10 mouse cellular contexts compared by ENCODE assay signal in the genomic region with DNA sequence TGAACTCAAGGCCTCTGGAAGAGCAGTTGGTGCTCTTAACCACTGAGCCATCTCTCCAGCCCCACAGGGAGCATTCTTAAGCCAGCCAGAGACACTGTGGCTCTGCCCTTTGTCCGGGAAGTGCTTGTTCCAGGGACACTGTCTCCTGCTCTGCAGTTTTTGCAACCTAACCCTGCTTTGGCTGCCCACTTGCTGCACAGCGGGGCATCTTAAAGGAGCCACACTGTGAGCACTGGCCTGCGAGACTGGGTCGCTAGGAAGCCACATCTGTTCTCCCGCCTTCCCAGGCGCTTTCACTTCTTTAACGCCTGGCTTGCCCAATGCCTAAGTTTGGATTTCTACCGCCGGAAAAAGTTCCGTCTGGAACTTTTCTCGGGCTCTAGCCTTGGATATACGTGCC. TPM values are rescaled to one million over a fixed set of nuclear protein-coding genes. Genes with fewer than 3 reads are reported as not detected.
A peak's percentile ranks its signal among the peaks of the same experiment; 100 is the strongest.
DNase-seq lines count a peak whose midpoint lies in the region; ATAC-seq and TF ChIP-seq lines count a peak whose summit lies in the region.
"Had no signal": no experiment of that assay in that cellular context is flagged by ENCODE, and none has a peak within 500 bp of the region (broad histone marks: within the 10 kb centered on the region; RNA-seq: fewer than 3 reads in every experiment).

No protein-coding gene starts in this region.

- 22% methylated on average over 12 of the region's 12 CpGs for WGBS in heart, embryonic 12.5 days
- 40% methylated on average over 12 of the region's 12 CpGs for WGBS in liver, embryonic 11.5 days
- 60% methylated on average over 12 of the region's 12 CpGs for WGBS in liver, postnatal 0 days (ENCODE audit: insufficient replicate concordance)
- 25% methylated on average over 12 of the region's 12 CpGs for WGBS in limb, embryonic 15.5 days

- no peaks in the 10 kb centered on the region for H3K36me3 ChIP-seq in heart, embryonic 12.5 days
- no peaks in the 10 kb centered on the region for H3K36me3 ChIP-seq in liver, embryonic 11.5 days (ENCODE audit: control insufficient read depth, insufficient read depth, low read length)
- no peaks in the 10 kb centered on the region for H3K36me3 ChIP-seq in liver, postnatal 0 days (replicated peaks; ENCODE audit: insufficient read depth, low read length)
- H3K36me3 ChIP-seq in limb, embryonic 15.5 days = no peaks in the 10 kb centered on the region

- no peak for TF ChIP-seq CTCF in liver, postnatal 0 days (IDR thresholded peaks at IDR 0.05; ENCODE audit: low read depth)

- no peak overlapping the region for H3K27ac ChIP-seq in heart, embryonic 12.5 days (ENCODE audit: poor library complexity, severe bottlenecking)
- H3K27ac ChIP-seq in liver, embryonic 11.5 days (ENCODE audit: low read depth, low read length) = no peak overlapping the region
- H3K27ac ChIP-seq in liver, postnatal 0 days (ENCODE audit: low read depth) = no peak overlapping the region
- no peak overlapping the region for H3K27ac ChIP-seq in limb, embryonic 15.5 days

- 0 out of 2 replicates have a peak, but pooled peaks cover 3% of the 10 kb centered on the region for H3K9me3 ChIP-seq in heart, embryonic 12.5 days (replicated peaks)
- H3K9me3 ChIP-seq in liver, embryonic 11.5 days (ENCODE audit: control insufficient read depth, low read length) = no peaks in the 10 kb centered on the region
- no peaks in the 10 kb centered on the region for H3K9me3 ChIP-seq in liver, postnatal 0 days (ENCODE audit: low read length)
- H3K9me3 ChIP-seq in limb, embryonic 15.5 days = no peaks in the 10 kb centered on the region

- 0 out of 2 replicates have a peak, but pooled peaks cover 3% of the 10 kb centered on the region for H3K4me1 ChIP-seq in heart, embryonic 12.5 days (replicated peaks)
- no peaks in the 10 kb centered on the region for H3K4me1 ChIP-seq in liver, embryonic 11.5 days (replicated peaks; ENCODE audit: control insufficient read depth, insufficient read depth, low read length)
- no peaks in the 10 kb centered on the region for H3K4me1 ChIP-seq in liver, postnatal 0 days (ENCODE audit: insufficient read depth)
- peaks cover 4% of the 10 kb centered on the region; the same call in 1 of the 2 replicates for H3K4me1 ChIP-seq in limb, embryonic 15.5 days

- ATAC-seq in heart, embryonic 12.5 days (ENCODE audit: insufficient number of reproducible peaks, low FRiP score) = no peak
- ATAC-seq in liver, embryonic 11.5 days (replicated peaks; ENCODE audit: low FRiP score) = no peak
- no peak for ATAC-seq in liver, postnatal 0 days
- no peak for ATAC-seq in limb, embryonic 15.5 days (ENCODE audit: insufficient number of reproducible peaks, low FRiP score, low TSS enrichment, low read depth)
- ATAC-seq: Patski had no signal

- peak overlapping the region; percentile 46 for H3K4me2 ChIP-seq in heart, embryonic 12.5 days
- H3K4me2 ChIP-seq in liver, embryonic 11.5 days = peak overlapping the region; percentile 17; the same call in 1 of the 2 replicates
- H3K4me2 ChIP-seq in liver, postnatal 0 days (ENCODE audit: low read depth, low read length) = no peak overlapping the region
- H3K4me2 ChIP-seq in limb, embryonic 15.5 days = peak overlapping the region; percentile 24; the same call in 1 of the 2 replicates

- TF ChIP-seq EP300 in liver, postnatal 0 days (IDR thresholded peaks at IDR 0.05; ENCODE audit: low read depth) = no peak

- no peak overlapping the region for H3K4me3 ChIP-seq in heart, embryonic 12.5 days
- H3K4me3 ChIP-seq in liver, embryonic 11.5 days (ENCODE audit: low read depth, low read length) = no peak overlapping the region
- H3K4me3 ChIP-seq in liver, postnatal 0 days (ENCODE audit: low read depth, low read length) = no peak overlapping the region
- 0 out of 2 replicates have a peak overlapping the region, but pooled peaks have one; percentile 7 for H3K4me3 ChIP-seq in limb, embryonic 15.5 days

- peak; percentile 24 to 50 for DNase-seq in cerebellum, postnatal 10 days
- no peak for DNase-seq in cerebellum, adult 9-10 months
- DNase-seq in heart, postnatal 4 days = no peak
- DNase-seq in liver, embryonic 11.5 days (ENCODE audit: low spot score) = no peak
- no peak for DNase-seq in liver, postnatal 0 days
- DNase-seq in kidney, adult 18-20 months = no peak
- DNase-seq: adrenal gland, postnatal 25 days had no signal

- 0 out of 2 replicates have a peak overlapping the region, but pooled peaks have one; percentile 9 for H3K9ac ChIP-seq in heart, embryonic 12.5 days
- H3K9ac ChIP-seq in liver, embryonic 11.5 days (ENCODE audit: low read depth, low read length) = no peak overlapping the region
- no peak overlapping the region for H3K9ac ChIP-seq in liver, postnatal 0 days (replicated peaks)
- H3K9ac ChIP-seq in limb, embryonic 15.5 days = no peak overlapping the region

- no peaks in the 10 kb centered on the region for H3K27me3 ChIP-seq in heart, embryonic 12.5 days (replicated peaks)
- H3K27me3 ChIP-seq in liver, embryonic 11.5 days (replicated peaks; ENCODE audit: control insufficient read depth, insufficient read depth, low read length) = no peaks in the 10 kb centered on the region
- no peaks in the 10 kb centered on the region for H3K27me3 ChIP-seq in liver, postnatal 0 days (ENCODE audit: insufficient read depth, low read length)
- no peaks in the 10 kb centered on the region for H3K27me3 ChIP-seq in limb, embryonic 15.5 days
- H3K27me3 ChIP-seq: Patski had no signal

RNA-seq across cellular contexts. Expression of a gene that starts 17.1 kb away (rescaled TPM):
- 842 and 863 TPM in 2 replicates for polyA plus RNA-seq in heart, embryonic 12.5 days (2016; fragmentation: Nextera tagmentation; extraction: Ambion mirVana)
- 100 to 1,000 TPM; 826 to 885 TPM for total RNA-seq in heart, postnatal 4 days (2021)
- polyA plus RNA-seq in liver, embryonic 11.5 days (2014; fragmentation: Nextera tagmentation; extraction: Ambion mirVana) = 710 and 755 TPM in 2 replicates
- polyA plus RNA-seq in liver, postnatal 0 days (2015; fragmentation: Nextera tagmentation; extraction: Ambion mirVana) = 190 and 204 TPM in 2 replicates
- polyA plus RNA-seq in limb, embryonic 15.5 days (2015; fragmentation: Nextera tagmentation; extraction: Ambion mirVana) = 697 and 700 TPM in 2 replicates

RNA-seq across cellular contexts. Expression of a gene that starts 36.5 kb away (rescaled TPM):
- 110 and 111 TPM in 2 replicates for polyA plus RNA-seq in heart, embryonic 12.5 days (2016; fragmentation: Nextera tagmentation; extraction: Ambion mirVana)
- 100 to 1,000 TPM; 117 to 123 TPM for total RNA-seq in heart, postnatal 4 days (2021)
- polyA plus RNA-seq in liver, embryonic 11.5 days (2014; fragmentation: Nextera tagmentation; extraction: Ambion mirVana) = 70.4 and 71.1 TPM in 2 replicates
- polyA plus RNA-seq in liver, postnatal 0 days (2015; fragmentation: Nextera tagmentation; extraction: Ambion mirVana) = 35.0 and 36.0 TPM in 2 replicates
- polyA plus RNA-seq in limb, embryonic 15.5 days (2015; fragmentation: Nextera tagmentation; extraction: Ambion mirVana) = 109 and 117 TPM in 2 replicates

Comparison
In these comparisons a context has a peak if more than half of its experiments do, and no peak if none do; other contexts are left out.
1. DNase-seq: peak in cerebellum, postnatal 10 days (2 of 2); none in cerebellum, adult 9-10 months (single experiment), heart, postnatal 4 days (single experiment), liver, embryonic 11.5 days (single experiment), liver, postnatal 0 days (single experiment) and kidney, adult 18-20 months (single experiment).